Mouse (Mus musculus) mouse trophoblast stem cell (cell line): ENCODE results near the gene Vav2.

Source experiments
- in situ Hi-C, 2 experiments: fragments of 300-500 bp; cut with MseI, MboI; formaldehyde crosslinking; loops; 2 replicates in 1 of 2; 3 replicates in 1 of 2; pipeline ENCODE4 v1.15.1; 2025

The Vav2 gene

DNA sequence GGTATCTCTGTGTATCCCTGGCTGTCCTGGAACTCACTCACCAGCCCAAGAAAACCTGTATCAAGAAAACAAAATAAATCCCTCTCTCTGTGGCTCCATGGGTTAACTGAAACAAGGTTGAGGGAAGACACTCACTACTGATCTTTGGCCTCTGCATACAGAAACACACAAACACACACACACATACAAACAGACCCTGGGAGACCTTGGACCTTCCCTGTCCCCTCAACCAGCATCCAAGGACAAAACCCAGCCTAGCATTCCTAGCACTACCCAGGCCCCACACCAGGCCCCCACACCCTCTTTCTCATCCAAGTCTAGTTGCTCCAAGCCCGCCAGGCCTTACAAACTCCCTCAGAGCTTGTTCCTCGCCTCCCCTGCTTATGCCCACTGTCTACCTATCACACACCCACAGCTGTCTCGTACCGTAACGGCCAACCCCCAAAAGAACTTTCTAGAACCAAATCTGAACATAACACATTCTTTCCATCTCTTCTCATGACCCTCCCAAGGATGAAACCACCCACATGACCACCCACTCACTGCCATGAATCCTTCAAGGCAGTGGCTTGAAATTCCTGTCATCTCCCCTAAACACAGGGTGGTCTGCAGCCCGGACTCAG, 16.2 kb downstream of the Vav2 start:
- in situ Hi-C loops, result no loop called here

DNA sequence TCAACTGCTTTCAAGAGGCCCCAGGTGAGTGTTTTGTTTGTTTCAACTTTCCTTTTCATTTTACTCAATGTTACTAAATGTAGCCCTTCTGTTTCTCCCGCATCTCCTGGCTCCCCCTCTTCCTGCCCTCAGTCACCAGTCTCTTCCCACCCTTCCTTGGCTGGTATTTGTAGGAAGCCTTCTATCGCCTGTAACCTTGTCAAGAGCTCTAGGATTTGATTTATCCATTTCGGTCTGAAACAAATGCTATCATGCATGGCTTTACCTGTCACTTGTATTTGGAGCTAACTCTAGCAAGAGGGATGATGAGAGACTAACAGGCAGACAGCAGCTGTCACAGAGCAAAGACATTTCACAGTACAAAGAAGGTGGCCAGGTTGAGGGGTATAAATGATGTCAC, 18.6 kb downstream of the Vav2 start:
- in situ Hi-C loops, result no loop called here

DNA sequence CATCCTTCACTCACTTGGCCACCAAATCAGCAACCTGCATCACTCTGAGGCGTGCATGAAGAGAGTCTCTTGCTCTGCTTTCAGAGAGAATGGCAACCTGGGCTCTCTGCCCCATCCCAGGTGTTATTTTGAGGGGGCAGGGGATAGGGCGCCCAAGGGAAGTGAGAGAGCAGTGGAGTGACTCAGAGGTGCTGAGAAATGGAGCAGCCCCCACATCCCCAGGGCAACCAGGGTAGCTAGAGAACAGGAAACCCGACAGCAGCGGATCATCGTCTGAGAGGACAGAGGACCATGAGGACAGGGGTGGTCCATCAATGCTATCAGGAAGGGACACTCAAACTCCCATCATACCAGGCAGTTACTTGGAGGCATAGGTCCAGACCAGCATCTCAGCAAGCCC, 19.9 kb downstream of the Vav2 start:
- in situ Hi-C loops, result no loop called here

DNA sequence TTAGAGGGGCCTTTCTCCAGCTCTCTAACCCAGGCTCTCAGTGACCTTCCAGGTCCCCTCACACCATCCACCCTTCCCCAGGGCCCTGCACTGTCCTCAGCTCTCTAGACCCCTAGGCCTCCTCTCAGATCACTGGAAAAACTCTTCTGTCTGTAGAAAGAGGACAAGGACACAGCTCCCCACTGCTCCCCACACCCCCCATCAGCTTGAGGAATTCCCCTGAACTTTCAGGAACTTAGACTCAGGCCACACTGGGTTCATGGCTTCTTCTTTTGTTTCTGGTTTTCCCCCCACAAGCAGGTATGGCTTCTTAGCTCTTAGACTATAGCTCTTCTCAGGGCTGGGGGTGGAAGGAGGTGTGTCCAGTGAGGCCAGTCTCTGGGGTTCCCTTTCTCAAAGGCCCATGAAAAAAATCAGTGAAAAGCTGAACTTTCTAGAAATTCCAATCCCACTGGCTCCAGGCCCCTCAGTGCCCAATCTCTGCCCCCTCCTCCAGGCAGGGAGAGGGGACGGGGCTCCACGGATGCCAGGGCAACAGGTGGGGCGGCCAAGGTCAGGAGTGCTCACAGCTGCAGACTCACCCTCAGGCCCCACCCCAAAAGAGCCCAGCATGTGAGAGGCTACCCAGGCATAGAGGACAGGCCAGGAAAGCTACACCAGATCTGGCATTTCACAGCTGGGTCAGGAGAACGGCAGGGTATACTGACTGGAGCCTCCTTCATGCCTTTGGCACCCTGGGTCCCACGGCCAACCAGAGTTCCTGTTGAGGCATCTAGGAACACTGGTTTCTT, 21.5 kb downstream of the Vav2 start:
- in situ Hi-C loops, result no loop called here

DNA sequence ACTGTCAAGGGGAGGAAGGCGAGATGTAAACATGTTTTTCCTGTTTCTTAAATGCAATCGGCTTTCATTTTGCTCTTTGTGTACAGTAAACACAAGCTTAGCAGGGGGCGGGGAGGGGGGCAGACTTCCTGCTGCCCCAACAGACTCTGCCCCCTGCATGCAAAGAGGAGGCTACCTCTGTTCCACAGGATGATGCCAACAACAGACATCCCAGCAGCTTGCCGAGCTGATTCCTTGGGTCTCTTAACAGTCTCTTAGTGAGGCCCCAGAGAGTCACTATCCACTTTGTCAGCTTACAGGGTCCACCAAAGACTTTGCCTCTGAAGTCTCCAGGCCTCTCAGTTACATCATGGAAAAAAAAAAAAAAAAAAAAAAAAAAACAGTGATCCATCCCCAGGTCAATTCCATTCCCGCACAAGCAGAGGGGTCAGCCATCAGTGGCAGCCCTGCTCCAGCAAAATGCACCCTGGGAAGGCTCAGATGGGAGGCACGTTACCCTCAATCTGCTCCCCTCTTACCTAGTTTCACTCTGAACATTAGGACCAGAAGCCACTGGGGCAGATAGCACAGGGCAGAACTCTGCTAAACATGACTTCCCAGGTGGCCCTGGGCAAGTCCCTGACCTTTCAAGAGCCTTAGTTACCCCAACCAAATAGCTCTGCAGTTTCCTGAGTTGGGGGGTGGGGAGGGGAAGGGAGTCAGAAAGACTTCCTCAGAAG, 22.3 kb downstream of the Vav2 start:
- in situ Hi-C loops, result no loop called here

GRCm38 (mm10) chr2:27401544-27401943, 25.3 kb downstream of the Vav2 start:
- in situ Hi-C loops, result no loop called here

GRCm38 (mm10) chr2:27400083-27400482, 26.8 kb downstream of the Vav2 start:
- in situ Hi-C loops, result no loop called here

GRCm38 (mm10) chr2:27396656-27397440, 30.0 kb downstream of the Vav2 start:
- in situ Hi-C loops, result no loop called here

DNA sequence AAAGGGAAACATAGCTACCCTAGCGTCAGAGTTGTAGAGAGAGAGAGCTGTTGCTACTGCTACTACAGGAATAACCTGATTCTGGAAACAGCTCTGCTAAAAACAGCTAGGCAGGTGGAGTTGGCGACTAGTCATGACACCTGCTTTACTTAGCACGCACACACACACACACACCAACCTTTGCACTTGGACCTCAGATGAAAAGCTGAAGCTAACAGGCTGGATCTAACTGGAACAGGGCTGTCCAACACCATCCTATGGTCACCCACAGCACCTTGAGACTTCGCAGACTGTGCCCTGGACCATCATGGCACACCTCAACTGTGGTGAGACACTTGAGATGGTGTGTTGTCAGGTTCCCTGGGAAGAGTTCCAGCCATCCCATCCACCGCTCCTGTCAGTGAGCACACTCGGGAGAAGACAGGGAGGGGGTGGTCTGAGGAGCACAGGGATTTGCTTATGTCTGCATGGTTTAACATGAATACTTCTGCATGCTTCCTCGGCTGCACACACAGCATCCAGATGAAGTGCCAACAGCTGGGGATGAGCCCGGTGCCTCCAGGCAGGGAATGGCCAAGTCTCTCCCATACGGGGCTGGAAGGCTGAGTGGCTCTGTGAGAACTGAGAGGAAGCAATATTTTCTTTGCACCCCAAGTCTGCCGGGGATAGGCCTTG, 32.5 kb downstream of the Vav2 start:
- in situ Hi-C loops, result no loop called here

DNA sequence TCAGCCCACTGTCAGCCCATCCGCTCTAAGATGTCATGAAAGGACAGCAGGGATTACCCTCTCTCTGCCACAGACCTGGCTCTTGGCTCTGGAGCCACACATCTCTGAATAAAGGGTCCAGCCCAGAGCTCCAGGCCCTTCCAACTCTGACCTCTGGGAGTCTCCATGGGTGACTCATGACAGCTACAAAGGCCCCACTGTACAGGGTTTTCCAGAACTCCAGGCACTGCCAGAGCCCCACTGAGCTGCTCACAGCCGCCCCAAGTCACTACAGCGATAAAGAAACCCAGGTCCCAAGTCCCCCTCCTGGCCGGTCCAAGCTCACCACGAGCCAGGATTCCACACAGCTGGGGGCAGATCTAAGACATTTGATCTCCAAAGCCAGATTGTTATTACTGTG, 34.6 kb downstream of the Vav2 start:
- in situ Hi-C loops, result no loop called here

DNA sequence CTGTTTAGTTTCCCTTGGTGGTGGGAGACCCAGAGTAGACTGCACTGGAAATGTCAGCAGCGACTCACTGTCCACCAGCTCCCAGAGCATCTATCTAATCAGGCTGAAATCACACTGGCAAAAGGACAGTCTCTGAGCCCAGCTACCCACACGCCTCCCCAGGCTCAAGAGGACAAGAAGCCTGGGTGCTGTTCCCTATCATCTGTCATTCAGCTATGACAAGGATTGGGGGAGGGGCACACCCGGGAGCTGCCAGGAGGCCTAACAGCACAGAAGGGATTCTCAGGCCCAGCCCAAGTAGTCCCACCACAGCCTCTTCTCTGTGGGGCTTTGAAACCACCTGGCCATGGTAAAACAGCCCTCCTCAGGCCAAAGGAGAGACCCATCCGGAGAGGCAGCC, 36.1 kb downstream of the Vav2 start:
- in situ Hi-C loops, result no loop called here

DNA sequence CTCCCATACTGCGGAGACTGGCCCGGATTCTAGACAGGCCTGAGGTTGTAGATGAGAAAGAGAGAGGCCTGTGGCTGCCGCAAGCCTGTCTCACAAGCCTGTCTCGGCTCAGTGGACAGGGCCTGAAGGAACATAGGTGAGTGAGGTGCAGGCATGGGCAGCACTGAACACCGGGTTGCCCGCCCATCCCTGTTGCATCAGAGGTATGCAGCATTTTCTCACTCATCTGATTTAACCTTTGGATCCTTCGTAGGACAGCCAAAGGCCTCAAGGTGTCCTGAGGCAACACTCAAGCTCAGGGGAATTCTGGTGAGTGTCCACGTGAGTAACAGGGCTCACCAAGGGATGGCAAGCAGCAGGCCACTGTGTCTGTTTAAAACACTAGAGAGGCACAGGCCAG, 36.5 kb downstream of the Vav2 start:
- in situ Hi-C loops, result no loop called here

DNA sequence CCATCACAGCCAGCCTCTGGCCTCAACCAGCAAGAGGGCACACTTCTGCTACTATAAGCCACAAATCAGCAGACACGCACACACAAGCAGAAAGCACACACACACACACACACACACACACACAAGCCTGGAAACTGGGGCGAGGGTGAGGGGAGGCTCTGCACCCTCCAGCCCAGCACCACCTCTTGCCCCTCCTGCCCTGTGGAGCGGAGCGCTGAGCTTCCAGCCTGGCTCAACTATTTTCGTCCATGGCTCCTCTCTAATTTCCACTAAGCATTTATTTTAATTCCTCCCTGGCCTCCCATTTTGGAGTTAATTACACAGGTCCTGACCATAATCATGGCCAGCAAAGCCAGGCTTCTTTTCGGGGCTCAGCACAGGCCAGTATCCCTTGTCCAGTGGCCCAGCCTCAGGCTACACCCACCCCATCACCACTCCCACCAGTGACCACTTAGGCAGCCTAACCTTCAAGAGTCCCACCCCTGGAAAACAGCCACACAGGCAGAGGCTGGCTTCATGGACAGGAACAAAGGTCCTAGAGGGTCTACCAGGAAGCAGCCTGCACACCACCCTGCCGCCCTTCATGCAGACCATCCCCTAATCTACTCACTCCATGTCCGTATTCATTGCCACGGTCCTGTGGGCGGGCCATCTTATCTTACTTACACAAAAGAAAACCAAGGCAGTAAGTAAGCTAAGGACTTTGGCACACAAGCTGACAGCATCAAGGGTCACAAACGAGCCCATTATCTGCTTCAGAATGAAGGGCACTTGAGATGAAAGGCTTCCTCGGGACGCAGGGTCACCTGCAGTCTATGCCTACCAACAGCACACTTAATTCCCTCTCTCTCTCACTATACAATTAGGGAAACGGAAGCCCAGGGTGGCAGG, 37.3 kb downstream of the Vav2 start:
- in situ Hi-C loops, result no loop called here

GRCm38 (mm10) chr2:27387209-27387608, 39.6 kb downstream of the Vav2 start:
- in situ Hi-C loops, result no loop called here

DNA sequence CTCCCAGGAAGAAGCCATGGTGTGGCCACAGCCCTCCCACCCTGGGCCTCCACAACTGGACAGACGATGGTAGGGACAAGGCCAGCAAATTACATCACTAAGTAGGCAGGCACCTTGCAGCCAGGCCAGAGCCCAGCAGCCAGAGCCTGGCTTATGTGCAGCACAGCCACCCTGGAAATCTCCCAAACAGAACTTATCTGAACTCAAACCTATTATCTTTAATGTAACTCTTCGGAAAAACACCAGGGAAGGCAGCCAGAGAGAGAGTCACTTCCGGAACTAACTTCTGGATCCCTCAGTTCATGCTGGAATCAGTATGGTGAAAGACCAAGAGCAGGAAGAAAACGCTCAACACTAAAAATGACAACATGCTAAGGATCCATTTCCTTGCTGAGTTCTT, 45.1 kb downstream of the Vav2 start:
- in situ Hi-C loops, result no loop called here

DNA sequence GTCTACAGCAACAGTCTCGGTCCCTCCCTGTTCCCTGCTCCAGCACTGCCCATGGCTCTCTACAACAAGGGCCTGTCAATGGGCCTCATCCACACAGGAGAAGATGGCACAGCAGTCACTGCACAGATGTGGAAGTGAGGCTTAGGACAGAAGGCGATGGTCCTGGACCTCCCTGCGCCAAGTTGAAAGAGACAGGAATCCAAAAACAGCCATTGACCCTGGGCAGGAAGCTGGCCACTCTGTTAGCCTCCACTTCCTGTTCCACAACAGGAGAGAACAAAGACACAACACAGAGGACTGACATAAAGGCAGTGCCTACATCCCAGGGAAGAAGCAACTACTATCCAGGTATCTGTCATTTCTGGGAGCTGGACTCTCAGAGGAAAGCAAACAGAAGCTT, 45.6 kb downstream of the Vav2 start:
- in situ Hi-C loops, result no loop called here

DNA sequence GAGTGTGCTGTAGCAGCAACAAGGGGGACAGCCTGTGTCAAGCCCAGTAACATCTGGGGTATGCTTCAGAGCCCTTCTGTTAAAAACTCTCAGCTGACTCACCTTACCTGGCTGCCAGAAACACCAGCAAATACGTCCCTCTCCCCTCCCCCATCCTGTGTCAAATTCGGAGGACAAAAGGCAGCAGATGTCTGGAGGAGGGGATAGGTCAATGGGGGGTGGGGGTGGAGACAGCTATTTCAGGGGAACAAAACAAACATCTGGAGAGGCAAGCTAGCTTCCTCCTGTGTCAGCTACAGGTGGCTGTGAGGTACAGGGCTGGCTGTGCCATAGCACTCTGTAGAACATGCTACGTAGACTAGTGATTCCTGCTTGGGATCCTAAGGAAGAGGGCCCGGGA, 49.0 kb downstream of the Vav2 start:
- in situ Hi-C loops, result no loop called here

- in situ Hi-C loops, result no loop called here
These were observed 49.7 kb downstream of the Vav2 start for GRCm38 (mm10) chr2:27377164-27377563.

GRCm38 (mm10) chr2:27375141-27375540, 51.7 kb downstream of the Vav2 start:
- in situ Hi-C loops, result no loop called here

DNA sequence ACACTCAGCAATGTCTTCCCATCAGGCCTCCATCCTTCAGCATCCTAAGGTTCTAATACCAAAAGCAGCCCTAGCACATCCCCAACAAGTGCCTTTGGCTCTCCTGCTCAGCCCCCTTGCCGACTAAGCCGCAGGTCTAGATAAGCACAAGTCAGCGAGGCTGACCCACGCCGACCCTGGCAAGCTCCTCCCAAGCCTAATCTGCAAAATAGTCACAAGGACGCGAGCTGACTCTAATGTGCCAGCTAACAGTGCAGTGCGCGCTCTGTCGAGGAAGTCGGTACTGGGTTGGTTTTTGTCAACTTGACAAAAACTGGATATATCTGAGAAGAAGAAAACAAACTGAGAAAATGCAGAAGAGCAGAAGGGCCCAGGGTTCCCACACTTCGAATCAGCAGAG, 53.5 kb downstream of the Vav2 start:
- in situ Hi-C loops, result no loop called here

DNA sequence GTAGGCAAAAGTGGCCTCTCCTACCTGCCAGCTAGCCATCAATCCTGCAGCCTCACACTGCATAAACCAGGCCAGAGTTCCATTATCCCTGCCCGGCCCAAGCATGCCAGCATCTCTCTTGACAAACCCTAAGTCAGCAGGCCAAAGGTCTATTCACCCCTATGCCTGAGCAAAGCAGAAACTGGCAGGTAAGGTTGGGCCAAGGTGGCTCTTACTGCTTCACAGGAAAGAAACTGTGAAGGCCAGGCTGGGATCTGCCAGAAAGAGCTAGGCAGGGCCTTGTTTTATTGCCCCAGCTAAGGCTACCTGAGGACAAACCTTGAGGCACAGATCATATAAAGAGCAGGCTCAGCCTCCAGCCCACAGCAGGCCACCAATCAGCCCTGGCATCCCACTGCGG, 55.4 kb downstream of the Vav2 start:
- in situ Hi-C loops, result no loop called here
